Mouse (Mus musculus) liver, embryonic 12.5 days (tissue): Measurements from ENCODE around the gene Oxgr1. TPM values are rescaled to one million over a fixed set of nuclear protein-coding genes. Genes with fewer than 3 reads are reported as not detected.
"Not testable (repeated sequence)": the region's sequence is repeated elsewhere in the genome, so short reads cannot be mapped to it uniquely, and the experiment has no call there.

ENCODE experiments used
- ATAC-seq: fragments of 200-750 bp; cut with Nextera tagmentation; 2 replicates; pipeline ENCODE4 v1.8.0; 2017; ENCODE audit warnings: moderate number of reproducible peaks, mild to moderate bottlenecking, moderate library complexity
- H3K27ac ChIP-seq: fragments of 300-500 bp; sonication (generic); 2 replicates; pipeline ENCODE4 v1.5.1; 2016; ENCODE audit warnings: mild to moderate bottlenecking
- H3K27me3 ChIP-seq: fragments of 300-500 bp; sonication (generic); replicated peaks from 2 replicates; pipeline ENCODE4 v1.6.1; 2016; ENCODE audit warnings: mild to moderate bottlenecking, moderate library complexity
- H3K36me3 ChIP-seq: fragments of 300-500 bp; sonication (generic); 2 replicates; pipeline ENCODE4 v1.6.1; 2016; ENCODE audit warnings: mild to moderate bottlenecking, moderate library complexity
- H3K4me1 ChIP-seq: fragments of 300-500 bp; sonication (generic); 2 replicates; pipeline ENCODE4 v1.6.1; 2016
- H3K4me2 ChIP-seq: fragments of 300-500 bp; sonication (generic); 2 replicates; pipeline ENCODE4 v1.6.1; 2016; ENCODE audit warnings: mild to moderate bottlenecking, moderate library complexity
- H3K4me3 ChIP-seq: fragments of 300-500 bp; sonication (generic); 2 replicates; pipeline ENCODE4 v1.5.1; 2016; ENCODE audit warnings: mild to moderate bottlenecking, moderate library complexity
- H3K9ac ChIP-seq: fragments of 300-500 bp; sonication (generic); 2 replicates; pipeline ENCODE4 v1.6.1; 2016; ENCODE audit warnings: mild to moderate bottlenecking, moderate library complexity
- H3K9me3 ChIP-seq: fragments of 300-500 bp; sonication (generic); replicated peaks from 2 replicates; pipeline ENCODE4 v1.6.1; 2016; ENCODE audit warnings: mild to moderate bottlenecking, moderate library complexity
- WGBS: fragments of 180-500 bp; shearing (Covaris S2); methylation state at CpG from one replicate; pipeline ENCODE4 v1.1.7; 2016; ENCODE audit not compliant: insufficient replicate concordance; 5-methylcytosine and 5-hydroxymethylcytosine counted together
- polyA plus RNA-seq: library from polyadenylated mRNA; unstranded; fragments of >200 nt; fragmentation: Nextera tagmentation; extraction: Ambion mirVana; gene quantifications from 2 replicates; pipeline ENCODE4 v1.2.1, GENCODE M21; 2016

Gene Oxgr1
- polyA plus RNA-seq, 1 experiment from 2014 or later = not detected

DNA sequence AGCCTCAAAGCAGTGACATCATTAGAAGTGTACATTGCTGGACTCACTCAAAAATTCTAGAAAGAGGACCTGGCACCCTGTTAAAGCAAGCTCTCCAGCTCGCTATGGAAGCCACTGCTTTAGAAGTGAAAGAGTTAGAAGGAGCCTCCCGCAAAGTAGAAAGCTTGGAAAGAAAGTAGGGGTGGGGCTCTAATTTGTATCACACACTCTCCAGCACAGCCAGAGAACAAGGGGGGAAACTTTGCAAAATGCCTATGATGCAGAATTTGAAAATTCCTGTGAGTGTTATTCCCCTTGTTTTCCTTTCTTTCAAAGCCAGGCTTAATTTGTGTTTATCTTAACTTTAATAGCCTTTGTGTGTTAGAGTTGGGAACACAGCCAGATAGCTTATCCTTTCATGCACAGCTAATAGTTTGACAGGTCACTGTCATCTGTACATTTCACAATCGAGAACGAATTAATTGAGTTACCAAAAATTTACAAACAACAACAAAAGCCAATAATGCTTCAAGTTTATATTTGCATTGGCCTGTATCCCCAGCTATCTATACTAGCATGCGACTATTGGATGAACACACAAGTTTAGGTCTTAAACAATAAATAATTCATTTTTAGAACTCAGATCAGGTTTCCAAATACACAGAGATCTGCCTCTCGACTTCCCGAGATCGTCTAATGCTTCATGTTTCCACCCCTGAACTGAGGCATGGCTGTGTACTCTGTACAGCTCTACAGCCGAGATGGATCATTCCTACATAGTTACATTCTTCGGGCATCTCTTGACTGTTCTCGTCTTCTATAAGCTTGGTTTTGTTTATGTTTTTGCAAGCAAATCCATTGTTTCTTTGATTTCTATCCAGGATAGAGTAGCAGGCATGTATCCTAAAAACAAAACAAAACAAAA, 32.0 kb downstream of the Oxgr1 start:
- no peak overlapping the region for H3K9ac ChIP-seq
- no peaks in the 10 kb centered on the region for H3K36me3 ChIP-seq
- H3K27ac ChIP-seq = no peak overlapping the region
- WGBS = 72% methylated on average over 11 of the region's 11 CpGs
- H3K4me2 ChIP-seq = no peak overlapping the region
- ATAC-seq = no peak
- H3K4me3 ChIP-seq = no peak overlapping the region
- H3K4me1 ChIP-seq = no peaks in the 10 kb centered on the region
- H3K27me3 ChIP-seq = no peaks in the 10 kb centered on the region
- H3K9me3 ChIP-seq = no peaks in the 10 kb centered on the region

DNA sequence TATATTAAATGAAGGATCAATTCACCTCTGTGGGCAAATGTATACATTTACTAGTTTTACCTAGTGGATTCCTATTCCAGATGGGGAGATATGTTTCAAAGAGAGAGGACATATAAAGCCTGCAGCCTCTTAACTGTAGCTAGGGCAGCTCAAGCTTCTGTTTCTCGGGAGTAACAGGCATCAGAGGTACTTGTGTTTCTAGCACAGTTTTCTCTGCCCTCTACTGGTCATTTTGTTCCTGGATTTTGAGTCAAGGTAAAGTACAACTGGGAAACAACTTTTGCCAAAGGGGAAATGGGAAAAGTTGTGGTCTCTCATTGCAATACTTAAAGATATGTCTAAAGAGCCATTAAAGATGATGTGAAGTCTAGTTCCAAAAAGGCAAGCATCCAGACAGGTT, 37.1 kb downstream of the Oxgr1 start:
- no peak for ATAC-seq
- WGBS = 24% methylated on average over 1 of the region's 1 CpGs
- H3K36me3 ChIP-seq = no peaks in the 10 kb centered on the region
- H3K4me3 ChIP-seq = no peak overlapping the region
- H3K4me1 ChIP-seq = no peaks in the 10 kb centered on the region
- H3K27me3 ChIP-seq = no peaks in the 10 kb centered on the region
- H3K9me3 ChIP-seq = no peaks in the 10 kb centered on the region
- no peak overlapping the region for H3K9ac ChIP-seq
- H3K4me2 ChIP-seq = no peak overlapping the region
- no peak overlapping the region for H3K27ac ChIP-seq

DNA sequence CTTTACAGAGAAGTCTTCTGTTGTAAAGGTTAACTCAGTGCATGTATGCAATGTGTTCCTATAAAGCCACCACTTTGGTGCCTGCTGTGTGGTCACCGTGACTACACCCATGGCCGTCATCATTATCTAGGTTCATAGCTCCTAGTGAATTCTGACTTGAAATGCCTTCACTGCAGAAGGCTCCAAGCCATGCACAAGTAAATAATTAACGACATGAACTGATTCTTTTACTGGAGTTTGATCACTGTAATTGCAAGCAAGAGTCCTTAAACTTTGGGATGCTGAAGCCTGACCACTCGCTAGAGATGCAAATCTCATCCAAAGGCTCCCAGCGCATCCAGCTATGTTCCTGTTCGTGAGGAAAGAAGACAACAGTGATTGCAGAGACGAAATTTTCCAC, 38.6 kb downstream of the Oxgr1 start:
- 69% methylated on average over 7 of the region's 7 CpGs for WGBS
- Histone ChIP-seq H3K36me3 (no peaks in the 10 kb centered on the region), H3K4me1 (no peaks in the 10 kb centered on the region), H3K9ac (no peak overlapping the region), H3K9me3 (no peaks in the 10 kb centered on the region), H3K27ac (no peak overlapping the region), H3K27me3 (no peaks in the 10 kb centered on the region), H3K4me2 (no peak overlapping the region), H3K4me3 (no peak overlapping the region)
- no peak for ATAC-seq

- ATAC-seq = no peak
- H3K36me3 ChIP-seq = no peaks in the 10 kb centered on the region
- no peak overlapping the region for H3K27ac ChIP-seq
- no peak overlapping the region for H3K4me2 ChIP-seq
- no peaks in the 10 kb centered on the region for H3K4me1 ChIP-seq
- H3K27me3 ChIP-seq = no peaks in the 10 kb centered on the region
- no peaks in the 10 kb centered on the region for H3K9me3 ChIP-seq
- H3K9ac ChIP-seq = no peak overlapping the region
- 53% methylated on average over 4 of the region's 4 CpGs for WGBS
- H3K4me3 ChIP-seq = no peak overlapping the region
Observed at GRCm38 (mm10) chr14:120002673-120003072, 39.6 kb downstream of the Oxgr1 start.

DNA sequence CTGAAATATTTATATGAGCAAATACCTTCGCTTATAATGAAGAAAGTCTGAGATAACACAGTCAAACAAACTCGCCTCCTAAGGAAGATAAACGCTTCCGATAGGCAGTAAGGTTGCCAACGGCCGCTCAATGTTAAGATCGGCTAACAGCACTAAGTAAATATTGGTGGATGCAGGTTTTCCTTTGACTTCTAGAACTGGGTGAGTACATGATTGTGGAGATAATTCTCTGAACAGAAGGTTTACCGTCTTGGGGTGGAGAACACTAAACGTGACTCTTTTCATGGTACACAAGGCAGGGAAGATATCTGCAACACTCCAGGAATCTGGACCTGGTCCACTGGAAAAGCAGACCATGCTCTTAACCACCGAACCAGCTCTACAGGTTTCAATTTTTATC, 52.6 kb downstream of the Oxgr1 start:
- ATAC-seq = no peak
- H3K4me2 ChIP-seq = no peak overlapping the region
- H3K9me3 ChIP-seq = no peaks in the 10 kb centered on the region
- H3K27ac ChIP-seq = no peak overlapping the region
- no peak overlapping the region for H3K4me3 ChIP-seq
- 58% methylated on average over 10 of the region's 10 CpGs for WGBS
- H3K36me3 ChIP-seq = no peaks in the 10 kb centered on the region
- H3K27me3 ChIP-seq = no peaks in the 10 kb centered on the region
- H3K9ac ChIP-seq = no peak overlapping the region
- no peaks in the 10 kb centered on the region for H3K4me1 ChIP-seq

DNA sequence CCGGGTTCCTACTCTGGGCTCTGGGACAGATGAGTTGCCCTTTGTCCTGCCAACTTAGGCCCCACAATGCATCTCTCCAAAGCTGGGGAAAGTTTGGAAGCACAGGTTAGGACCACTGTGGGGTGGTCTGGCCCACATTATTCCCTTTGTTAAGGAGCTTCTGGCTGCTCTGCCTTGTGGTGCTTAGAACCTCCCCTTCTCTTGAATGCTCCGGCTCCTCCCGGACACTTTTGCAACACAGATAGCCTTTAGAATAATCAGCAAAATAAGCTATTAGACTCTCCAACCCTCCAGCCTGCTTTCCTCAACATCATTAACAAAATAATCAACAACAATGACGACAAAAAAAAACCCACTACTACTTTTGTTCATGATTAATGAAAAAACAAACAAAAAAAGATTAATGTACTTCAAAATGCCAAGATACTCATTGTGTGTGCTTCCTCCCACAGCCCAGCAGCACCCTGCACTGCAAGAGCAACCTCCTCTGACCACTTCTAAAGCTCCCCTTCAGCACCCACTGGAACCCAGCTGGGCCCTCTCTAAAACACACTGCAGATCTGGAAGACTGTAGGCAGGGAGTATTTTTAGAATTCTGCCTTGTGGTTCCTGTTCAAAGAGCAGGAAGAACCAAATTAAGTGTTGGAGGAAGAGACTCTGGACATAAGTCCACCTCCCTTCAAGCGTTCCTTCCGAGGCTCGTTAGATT, 53.1 kb downstream of the Oxgr1 start:
- no peaks in the 10 kb centered on the region for H3K4me1 ChIP-seq
- H3K9ac ChIP-seq = no peak overlapping the region
- no peak overlapping the region for H3K4me2 ChIP-seq
- 47% methylated on average over 7 of the region's 7 CpGs for WGBS
- H3K27ac ChIP-seq = no peak overlapping the region
- no peaks in the 10 kb centered on the region for H3K9me3 ChIP-seq
- no peaks in the 10 kb centered on the region for H3K27me3 ChIP-seq
- H3K4me3 ChIP-seq = no peak overlapping the region
- ATAC-seq = no peak
- H3K36me3 ChIP-seq = no peaks in the 10 kb centered on the region

GRCm38 (mm10) chr14:119987257-119987656, 55.0 kb downstream of the Oxgr1 start:
- Histone ChIP-seq H3K9ac (no peak overlapping the region), H3K4me2 (no peak overlapping the region), H3K4me1 (no peaks in the 10 kb centered on the region), H3K9me3 (no peaks in the 10 kb centered on the region), H3K36me3 (no peaks in the 10 kb centered on the region), H3K27ac (no peak overlapping the region), H3K27me3 (no peaks in the 10 kb centered on the region), H3K4me3 (no peak overlapping the region)
- no peak for ATAC-seq
- 68% methylated on average over 1 of the region's 1 CpGs for WGBS

- no peak overlapping the region for H3K9ac ChIP-seq
- no peaks in the 10 kb centered on the region for H3K36me3 ChIP-seq
- no peak overlapping the region for H3K4me3 ChIP-seq
- H3K27me3 ChIP-seq = no peaks in the 10 kb centered on the region
- H3K27ac ChIP-seq = no peak overlapping the region
- no peak for ATAC-seq
- 67% methylated on average over 6 of the region's 6 CpGs for WGBS
- no peak overlapping the region for H3K4me2 ChIP-seq
- H3K4me1 ChIP-seq = no peaks in the 10 kb centered on the region
- H3K9me3 ChIP-seq = no peaks in the 10 kb centered on the region
Observed at GRCm38 (mm10) chr14:119986778-119987177, 55.5 kb downstream of the Oxgr1 start.

DNA sequence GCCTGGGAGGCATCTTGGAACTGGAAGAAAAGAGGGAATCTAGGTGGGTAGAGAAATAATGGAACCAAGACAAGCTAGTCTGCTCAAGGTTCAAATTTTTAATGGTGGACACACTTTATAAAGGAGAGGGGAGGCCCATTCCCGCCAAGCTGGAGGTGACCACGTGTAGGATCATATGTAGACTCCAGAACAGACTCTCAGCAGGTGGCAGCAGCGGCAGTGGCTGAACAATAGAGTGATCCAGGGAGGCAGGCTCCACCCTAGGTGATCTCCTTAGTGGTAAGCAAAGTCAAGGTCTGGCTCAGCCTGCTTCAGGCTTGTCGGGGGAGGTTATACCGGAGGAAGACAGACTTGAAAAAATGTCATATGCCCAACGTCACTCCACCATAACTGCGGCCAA, 55.9 kb downstream of the Oxgr1 start:
- H3K4me2 ChIP-seq, H3K4me3 ChIP-seq, H3K27me3 ChIP-seq, ATAC-seq, H3K27ac ChIP-seq, H3K9me3 ChIP-seq, H3K9ac ChIP-seq, H3K36me3 ChIP-seq, H3K4me1 ChIP-seq: not testable (repeated sequence)
- 72% methylated on average over 7 of the region's 7 CpGs for WGBS

GRCm38 (mm10) chr14:119981314-119981713, 60.9 kb downstream of the Oxgr1 start:
- no peaks in the 10 kb centered on the region for H3K9me3 ChIP-seq
- H3K27me3 ChIP-seq = no peaks in the 10 kb centered on the region
- H3K27ac ChIP-seq = no peak overlapping the region
- 51% methylated on average over 5 of the region's 5 CpGs for WGBS
- H3K9ac ChIP-seq = no peak overlapping the region
- no peak overlapping the region for H3K4me3 ChIP-seq
- no peaks in the 10 kb centered on the region for H3K36me3 ChIP-seq
- no peak overlapping the region for H3K4me2 ChIP-seq
- H3K4me1 ChIP-seq = no peaks in the 10 kb centered on the region
- no peak for ATAC-seq

GRCm38 (mm10) chr14:119980698-119981235, 61.5 kb downstream of the Oxgr1 start:
- no peak for ATAC-seq

More at GRCm38 (mm10) chr14:119980698-119981235, 61.5 kb downstream of the Oxgr1 start:
- no peak overlapping the region for H3K9ac ChIP-seq
- H3K27me3 ChIP-seq = no peaks in the 10 kb centered on the region
- 60% methylated on average over 6 of the region's 6 CpGs for WGBS
- H3K36me3 ChIP-seq = no peaks in the 10 kb centered on the region
- no peak overlapping the region for H3K27ac ChIP-seq
- no peaks in the 10 kb centered on the region for H3K4me1 ChIP-seq
- no peak overlapping the region for H3K4me3 ChIP-seq
- H3K9me3 ChIP-seq = no peaks in the 10 kb centered on the region
- H3K4me2 ChIP-seq = no peak overlapping the region
